Mouse (Mus musculus) heart, postnatal 0 days (tissue): ENCODE data around the gene 1700001C19Rik.
"Not testable (repeated sequence)": the region's sequence is repeated elsewhere in the genome, so short reads cannot be mapped to it uniquely, and the experiment has no call there.

Experiments
- CTCF ChIP-seq: IDR thresholded peaks from 2 replicates; pipeline ENCODE4 v1.5.1; 2016; ENCODE audit warnings: antibody characterized with exemption, control low read depth, low read depth
- EP300 ChIP-seq: IDR thresholded peaks from 2 replicates; pipeline ENCODE4 v1.6.1; 2016; ENCODE audit warnings: antibody characterized with exemption, low read depth

DNA sequence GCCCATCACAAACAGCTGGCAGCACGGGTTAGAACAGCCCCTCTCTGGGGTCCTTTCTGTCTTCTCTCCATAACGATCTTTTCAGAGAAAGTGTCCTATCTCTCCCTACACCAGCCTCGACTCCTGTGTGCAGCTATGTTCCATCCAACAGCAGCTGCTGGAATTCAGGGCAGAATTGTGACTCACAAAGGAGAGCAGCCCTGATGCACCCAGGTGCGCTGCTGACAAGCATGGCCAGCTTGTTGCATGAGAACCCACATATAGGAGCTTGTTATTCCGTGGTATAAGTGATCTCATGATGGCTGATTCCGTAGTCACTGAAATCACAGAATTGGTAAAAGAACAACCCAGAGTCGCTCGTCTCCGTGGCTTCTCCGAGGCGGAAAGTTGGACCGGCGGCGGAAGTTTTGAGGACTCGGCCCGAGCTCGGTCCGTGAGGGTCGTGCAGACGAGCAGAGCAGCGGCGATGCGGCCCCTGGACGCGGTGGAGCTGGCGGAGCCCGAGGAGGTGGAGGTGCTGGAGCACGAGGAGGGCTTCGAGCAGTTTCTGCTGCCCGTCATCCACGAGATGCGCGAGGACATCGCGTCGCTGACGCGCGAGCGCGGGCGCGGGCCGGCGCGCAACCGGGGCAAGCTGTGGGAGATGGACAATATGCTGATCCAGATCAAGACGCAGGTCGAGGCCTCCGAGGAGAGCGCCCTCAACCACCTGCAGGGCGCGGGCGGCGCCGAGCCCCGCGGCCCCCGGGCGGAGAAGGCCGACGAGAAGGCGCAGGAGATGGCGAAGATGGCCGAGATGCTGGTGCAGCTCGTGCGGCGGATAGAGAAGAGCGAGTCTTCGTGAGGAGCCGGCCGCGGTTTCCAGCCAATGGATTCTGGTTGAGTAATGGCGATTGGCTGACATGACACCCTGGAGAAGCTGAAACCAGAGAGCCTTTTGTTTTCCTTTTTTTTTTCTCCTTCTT, 27.0 kb downstream of the 1700001C19Rik start:
- TF ChIP-seq CTCF, EP300: not testable (repeated sequence)
